In the genomic region with DNA sequence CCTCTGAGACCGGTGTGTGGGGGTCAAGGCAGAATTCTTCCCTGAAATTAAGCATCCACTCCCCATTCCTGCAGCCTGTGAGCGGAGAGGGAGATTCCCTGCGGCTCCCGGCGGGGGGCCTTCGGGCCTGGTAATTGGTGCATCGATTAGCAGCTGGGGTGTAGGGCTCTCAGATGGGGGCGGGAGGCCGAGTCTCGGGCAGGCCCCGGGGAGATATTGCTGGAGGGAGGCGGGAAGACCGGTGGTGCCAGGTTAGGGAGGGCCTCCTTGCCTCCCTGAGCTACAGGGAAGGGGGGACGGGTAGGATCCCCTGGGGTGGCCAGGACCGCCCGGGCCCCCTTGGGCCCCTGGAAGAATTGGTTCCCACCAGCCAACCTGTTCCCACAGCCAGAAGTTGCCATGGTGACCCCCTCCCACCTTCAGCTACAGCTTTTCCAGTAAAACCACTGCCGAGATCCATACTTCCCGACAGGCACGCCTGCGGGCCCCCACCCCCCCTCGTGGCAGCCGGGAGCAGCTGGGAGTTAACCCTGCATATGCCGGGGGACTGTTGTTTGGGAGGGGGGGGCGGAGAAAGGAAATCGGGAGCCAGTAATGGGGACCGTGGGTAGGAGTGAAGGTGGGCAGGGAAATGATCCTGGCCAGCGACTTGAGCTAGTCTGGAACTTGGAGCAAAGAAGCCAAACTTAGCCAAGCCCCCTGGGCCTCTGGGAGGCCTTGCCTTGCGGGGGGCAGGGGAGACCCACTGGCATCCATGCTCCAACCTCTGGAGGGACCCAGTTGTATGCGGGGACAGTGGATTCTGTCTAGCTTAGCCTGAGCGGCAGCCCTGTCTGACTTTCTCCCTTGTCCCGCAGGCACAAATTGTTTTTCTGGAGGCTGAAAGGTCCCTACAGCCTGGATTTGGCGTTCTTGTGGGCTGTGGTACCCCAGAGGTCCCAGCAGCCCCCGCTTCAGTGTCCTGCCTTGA, we compare ENCODE assay signal across 8 mouse cellular contexts. TPM values are rescaled to one million over a fixed set of nuclear protein-coding genes. Genes with fewer than 3 reads are reported as not detected.
DNase-seq lines count a peak whose midpoint lies in the region; ATAC-seq lines count a peak whose summit lies in the region.

No protein-coding gene starts in this region.

- peaks cover 38% of the 10 kb centered on the region for H3K4me1 ChIP-seq in heart, embryonic 15.5 days (replicated peaks)
- H3K4me1 ChIP-seq in hindbrain, embryonic 12.5 days, result peaks cover 38% of the 10 kb centered on the region
- peaks cover 36% of the 10 kb centered on the region for H3K4me1 ChIP-seq in midbrain, embryonic 13.5 days (replicated peaks)

- intact Hi-C loops in heart, postnatal 36 days (cut with DNase I), result no loop called here

- H3K9me3 ChIP-seq in heart, embryonic 15.5 days (replicated peaks), result no peaks in the 10 kb centered on the region
- H3K9me3 ChIP-seq in hindbrain, embryonic 12.5 days (replicated peaks), result no peaks in the 10 kb centered on the region
- no peaks in the 10 kb centered on the region for H3K9me3 ChIP-seq in midbrain, embryonic 13.5 days

- no peaks in the 10 kb centered on the region for H3K36me3 ChIP-seq in heart, embryonic 15.5 days
- H3K36me3 ChIP-seq in hindbrain, embryonic 12.5 days, result no peaks in the 10 kb centered on the region
- H3K36me3 ChIP-seq in midbrain, embryonic 13.5 days, result no peaks in the 10 kb centered on the region

- no peak for DNase-seq in heart, postnatal 36 days
- peak; percentile 70 for DNase-seq in WW6 (ENCODE audit: low read depth, low spot score)
- DNase-seq in adrenal gland, adult 8-10 months, result no peak
- DNase-seq in layer of hippocampus, adult 11-12 months (ENCODE audit: low spot score), result no peak
- no peak for DNase-seq in spleen, adult 12 weeks (ENCODE audit: low spot score)

- H3K9ac ChIP-seq in heart, embryonic 15.5 days, result peak overlapping the region; percentile 40
- peak overlapping the region; percentile 39 for H3K9ac ChIP-seq in hindbrain, embryonic 12.5 days
- H3K9ac ChIP-seq in midbrain, embryonic 13.5 days (replicated peaks), result peak overlapping the region; percentile 52

- no peak for ATAC-seq in heart, embryonic 15.5 days (replicated peaks; ENCODE audit: insufficient number of reproducible peaks, insufficient read depth, low FRiP score, low read depth)
- peak; percentile 44 for ATAC-seq in hindbrain, embryonic 12.5 days (ENCODE audit: low FRiP score)
- peak; percentile 53 for ATAC-seq in midbrain, embryonic 13.5 days

- peak overlapping the region; percentile 27 for H3K4me3 ChIP-seq in heart, embryonic 15.5 days
- H3K4me3 ChIP-seq in hindbrain, embryonic 12.5 days, result peak overlapping the region; percentile 23
- H3K4me3 ChIP-seq in midbrain, embryonic 13.5 days (replicated peaks), result peak overlapping the region; percentile 24

- 0 out of 2 replicates have a peak overlapping the region, but pooled peaks have one; percentile 3 for H3K27ac ChIP-seq in heart, embryonic 15.5 days
- H3K27ac ChIP-seq in hindbrain, embryonic 12.5 days, result peak overlapping the region; percentile 79
- H3K27ac ChIP-seq in midbrain, embryonic 13.5 days, result peak overlapping the region; percentile 80

- peak overlapping the region; percentile 58 for H3K4me2 ChIP-seq in heart, embryonic 15.5 days
- peak overlapping the region; percentile 51 for H3K4me2 ChIP-seq in hindbrain, embryonic 12.5 days (replicated peaks)
- H3K4me2 ChIP-seq in midbrain, embryonic 13.5 days (replicated peaks), result peak overlapping the region; percentile 55

- WGBS in heart, embryonic 15.5 days, result 11% methylated on average over 32 of the region's 33 CpGs
- WGBS in hindbrain, embryonic 12.5 days, result 2% methylated on average over 33 of the region's 33 CpGs
- WGBS in midbrain, embryonic 13.5 days, result 2% methylated on average over 33 of the region's 33 CpGs

- H3K27me3 ChIP-seq in heart, embryonic 15.5 days, result peaks cover 24% of the 10 kb centered on the region
- H3K27me3 ChIP-seq in hindbrain, embryonic 12.5 days, result peaks cover 48% of the 10 kb centered on the region
- peaks cover 29% of the 10 kb centered on the region for H3K27me3 ChIP-seq in midbrain, embryonic 13.5 days

RNA-seq across cellular contexts. Expression of gene Tha1, which starts 15.9 kb away (rescaled TPM):
- polyA plus RNA-seq in heart, embryonic 15.5 days (2015; fragmentation: Nextera tagmentation; extraction: Ambion mirVana), result 5.5 and 6.4 TPM in 2 replicates
- total RNA-seq in heart, postnatal 36 days (2021), result 1 to 10 TPM; 6.9 to 8.2 TPM
- 2.7 and 3.1 TPM in 2 replicates for polyA plus RNA-seq in hindbrain, embryonic 12.5 days (2016; fragmentation: Nextera tagmentation; extraction: Ambion mirVana)
- polyA plus RNA-seq in midbrain, embryonic 13.5 days (2015; fragmentation: Nextera tagmentation; extraction: Ambion mirVana), result 2.6 and 3.0 TPM in 2 replicates
- 10 to 100 TPM; 16.4 to 16.7 (median 16.5) TPM for total RNA-seq in adrenal gland, adult 8-10 months (2022)

RNA-seq across cellular contexts. Expression of gene Tmem235, which starts 28.6 kb away (rescaled TPM):
- not detected in 2 replicates for polyA plus RNA-seq in heart, embryonic 15.5 days (2015; fragmentation: Nextera tagmentation; extraction: Ambion mirVana)
- not detected for total RNA-seq in heart, postnatal 36 days (2021)
- polyA plus RNA-seq in hindbrain, embryonic 12.5 days (2016; fragmentation: Nextera tagmentation; extraction: Ambion mirVana), result not detected in 2 replicates
- not detected in 2 replicates for polyA plus RNA-seq in midbrain, embryonic 13.5 days (2015; fragmentation: Nextera tagmentation; extraction: Ambion mirVana)
- total RNA-seq in adrenal gland, adult 8-10 months (2022), result not detected

RNA-seq across cellular contexts. Expression of gene Birc5, which starts 40.1 kb away (rescaled TPM):
- 202 and 215 TPM in 2 replicates for polyA plus RNA-seq in heart, embryonic 15.5 days (2015; fragmentation: Nextera tagmentation; extraction: Ambion mirVana)
- 1 to 10 TPM in 1 of 2 experiments, under 1 TPM in 1; 0.80 to 1.1 TPM for total RNA-seq in heart, postnatal 36 days (2021)
- 181 and 190 TPM in 2 replicates for polyA plus RNA-seq in hindbrain, embryonic 12.5 days (2016; fragmentation: Nextera tagmentation; extraction: Ambion mirVana)
- 99.1 and 105 TPM in 2 replicates for polyA plus RNA-seq in midbrain, embryonic 13.5 days (2015; fragmentation: Nextera tagmentation; extraction: Ambion mirVana)
- 1 to 10 TPM; 1.2 to 2.5 (median 1.7) TPM for total RNA-seq in adrenal gland, adult 8-10 months (2022)

Comparison
In these comparisons a context has a peak if more than half of its experiments do, and no peak if none do; other contexts are left out.
1. H3K27ac ChIP-seq: peak in every context shown above with its lines; median percentile 80 in midbrain, embryonic 13.5 days; 79 in hindbrain, embryonic 12.5 days; 3 in heart, embryonic 15.5 days.